Mouse (Mus musculus) heart, postnatal 0 days (tissue): ENCODE measurements around the gene Gjb1.

Experiments used
- CTCF ChIP-seq: IDR thresholded peaks from 2 replicates; pipeline ENCODE4 v1.5.1; 2016; ENCODE audit warnings: antibody characterized with exemption, control low read depth, low read depth
- EP300 ChIP-seq: IDR thresholded peaks from 2 replicates; pipeline ENCODE4 v1.6.1; 2016; ENCODE audit warnings: antibody characterized with exemption, low read depth

DNA sequence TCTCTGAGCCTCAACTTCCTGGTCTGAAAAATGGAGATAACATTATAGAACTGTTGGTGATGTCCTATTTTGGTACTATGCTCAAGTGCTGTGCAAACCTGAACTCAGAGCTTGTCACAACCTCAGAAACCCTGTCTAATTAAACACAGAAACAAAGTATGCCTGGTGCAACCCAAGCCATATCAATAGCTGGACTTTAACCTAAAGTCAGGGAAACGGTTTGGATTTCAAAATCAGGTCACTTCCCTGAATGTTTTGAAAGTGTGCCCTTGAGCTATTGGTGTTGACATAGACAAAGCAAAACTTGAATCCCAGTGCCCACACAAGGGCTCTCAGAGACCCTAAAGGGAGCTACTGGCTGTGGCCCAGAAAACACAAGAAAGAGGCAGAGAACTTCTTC is 3.6 kb downstream of the Gjb1 start:
- TF ChIP-seq CTCF (no peak), EP300 (no peak)
